18 mouse cellular contexts compared by ENCODE assay signal in the genomic region with DNA sequence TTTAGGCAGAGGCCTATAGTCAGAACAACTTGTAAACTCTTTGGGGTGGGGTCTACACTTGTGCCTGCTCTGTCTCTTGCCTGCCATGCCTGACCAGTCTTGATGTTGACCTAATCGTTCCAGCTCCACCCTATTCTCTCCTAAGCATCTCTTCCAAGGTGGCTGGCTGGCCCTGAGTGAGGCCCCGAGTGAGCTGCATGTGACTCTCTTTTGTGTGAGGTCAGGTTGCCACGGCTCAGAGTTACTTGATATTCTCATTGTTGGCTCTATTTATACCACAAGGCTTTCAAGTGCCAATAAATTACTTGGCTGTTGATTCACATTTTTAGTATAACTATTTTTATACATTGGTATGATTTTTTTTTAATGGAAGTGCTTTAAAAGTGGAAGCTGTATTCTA. TPM values are rescaled to one million over a fixed set of nuclear protein-coding genes. Genes with fewer than 3 reads are reported as not detected.
DNase-seq lines count a peak whose midpoint lies in the region; ATAC-seq and TF ChIP-seq lines count a peak whose summit lies in the region.
"Had no signal": no experiment of that assay in that cellular context is flagged by ENCODE, and none has a peak within 500 bp of the region (broad histone marks: within the 10 kb centered on the region; RNA-seq: fewer than 3 reads in every experiment).

No protein-coding gene starts in this region.

- H3K4me3 ChIP-seq in kidney, embryonic 16.5 days (ENCODE audit: low read length) = no peak overlapping the region
- H3K4me3 ChIP-seq in ES-Bruce4 (ENCODE audit: low read depth, low read length) = no peak overlapping the region
- H3K4me3 ChIP-seq: forebrain, embryonic 10.5 days; limb, embryonic 13.5 days; neural tube, embryonic 12.5 days had no signal

- TF ChIP-seq EP300 in ES-Bruce4 (IDR thresholded peaks at IDR 0.05; ENCODE audit: insufficient read depth, low read depth, low read length) = no peak

- no peaks in the 10 kb centered on the region for H3K9me3 ChIP-seq in kidney, embryonic 16.5 days (ENCODE audit: low read length)
- H3K9me3 ChIP-seq in ES-Bruce4 (replicated peaks; ENCODE audit: control insufficient read depth, insufficient read depth, low read length, poor library complexity, severe bottlenecking) = no peaks in the 10 kb centered on the region
- H3K9me3 ChIP-seq: forebrain, embryonic 10.5 days; limb, embryonic 13.5 days; neural tube, embryonic 12.5 days had no signal

- no peak for TF ChIP-seq POLR2A in ES-Bruce4 (IDR thresholded peaks at IDR 0.05; ENCODE audit: insufficient read depth, low read length)

- no peak for TF ChIP-seq CTCF in ES-Bruce4 (IDR thresholded peaks at IDR 0.05; ENCODE audit: low read depth, low read length)

- peaks cover 22% of the 10 kb centered on the region for H3K4me1 ChIP-seq in kidney, embryonic 16.5 days (ENCODE audit: insufficient read depth, low read length)
- peaks cover 13% of the 10 kb centered on the region for H3K4me1 ChIP-seq in ES-Bruce4 (ENCODE audit: control insufficient read depth, insufficient read depth, low read length)
- H3K4me1 ChIP-seq: neural tube, embryonic 12.5 days had no signal

- WGBS in kidney, embryonic 16.5 days = 17% methylated on average over 3 of the region's 3 CpGs

- peaks cover 4% of the 10 kb centered on the region; the same call in 1 of the 2 replicates for H3K36me3 ChIP-seq in kidney, embryonic 16.5 days (ENCODE audit: insufficient read depth, low read length)
- H3K36me3 ChIP-seq in ES-Bruce4 (ENCODE audit: control insufficient read depth, insufficient read depth, low read length, poor library complexity, severe bottlenecking) = peaks cover 6% of the 10 kb centered on the region

- peak; percentile 20; the same call in 1 of the 2 replicates for ATAC-seq in kidney, embryonic 16.5 days (ENCODE audit: low FRiP score, low TSS enrichment)
- ATAC-seq: hindbrain, postnatal 0 days; liver, postnatal 0 days; midbrain, embryonic 16.5 days had no signal

- H3K27me3 ChIP-seq in kidney, embryonic 16.5 days (ENCODE audit: insufficient read depth, low read length) = no peaks in the 10 kb centered on the region
- no peaks in the 10 kb centered on the region for H3K27me3 ChIP-seq in ES-Bruce4 (ENCODE audit: control insufficient read depth, insufficient read depth, low read length, poor library complexity, severe bottlenecking)
- H3K27me3 ChIP-seq: limb, embryonic 13.5 days; neural tube, embryonic 12.5 days had no signal

- DNase-seq in kidney, postnatal 4 days = no peak
- peak; percentile 37 to 44 for DNase-seq in heart, adult 9 months (ENCODE audit: low spot score in 2 of 2)
- peak; percentile 46 for DNase-seq in heart, postnatal 4 days
- no peak for DNase-seq in retina, postnatal 1 day
- DNase-seq in left cerebral cortex, postnatal 36 days (ENCODE audit: low spot score in 2 of 2) = no peak
- DNase-seq: adrenal gland, postnatal 25 days; cerebellum, adult 9-11 months; kidney, adult 9 months; layer of hippocampus, postnatal 36 days; liver, postnatal 0 days had no signal

- no peak overlapping the region for H3K4me2 ChIP-seq in kidney, embryonic 16.5 days (replicated peaks; ENCODE audit: low read depth, low read length)
- H3K4me2 ChIP-seq: limb, embryonic 13.5 days; neural tube, embryonic 12.5 days had no signal

- intact Hi-C loops in left cerebral cortex, postnatal 36 days (cut with DNase I) = no loop called here

- H3K9ac ChIP-seq in kidney, embryonic 16.5 days (replicated peaks; ENCODE audit: low read length) = no peak overlapping the region
- no peak overlapping the region for H3K9ac ChIP-seq in ES-Bruce4 (ENCODE audit: low read depth, poor library complexity, severe bottlenecking)
- H3K9ac ChIP-seq: limb, embryonic 13.5 days; liver, postnatal 0 days; neural tube, embryonic 12.5 days had no signal

- 0 out of 2 replicates have a peak overlapping the region, but pooled peaks have one; percentile 31 for H3K27ac ChIP-seq in kidney, embryonic 16.5 days (ENCODE audit: low read length)
- peak overlapping the region; percentile 23 for H3K27ac ChIP-seq in ES-Bruce4 (ENCODE audit: insufficient read depth, low read length)
- H3K27ac ChIP-seq: forebrain, embryonic 10.5 days; hindbrain, postnatal 0 days; limb, embryonic 13.5 days; macrophage; neural tube, embryonic 12.5 days had no signal

RNA-seq across cellular contexts. Expression of gene Mrpl33, which starts 30.4 kb away (rescaled TPM):
- polyA plus RNA-seq in kidney, embryonic 16.5 days (2015; fragmentation: Nextera tagmentation; extraction: Ambion mirVana) = 237 and 260 TPM in 2 replicates
- 161 and 173 TPM in 2 replicates for polyA plus RNA-seq in ES-Bruce4 (2011; ENCODE audit: insufficient read depth, insufficient read length, low read depth, missing spikeins)
- 100 to 1,000 TPM; 276 to 287 TPM for total RNA-seq in heart, postnatal 4 days (2021)
- 10 to 100 TPM; 82.6 to 94.8 TPM for total RNA-seq in left cerebral cortex, postnatal 36 days (2021)

Comparison
In these comparisons a context has a peak if more than half of its experiments do, and no peak if none do; other contexts are left out.
1. DNase-seq: peak in heart, adult 9 months (2 of 2) and heart, postnatal 4 days (single experiment); none in kidney, postnatal 4 days (0 of 2), retina, postnatal 1 day (single experiment) and left cerebral cortex, postnatal 36 days (0 of 2).